Mouse (Mus musculus) embryonic fibroblast, embryonic 13.5 days (primary cell): Measurements from ENCODE around the gene Npat. TPM values are rescaled to one million over a fixed set of nuclear protein-coding genes. Genes with fewer than 3 reads are reported as not detected.
A peak's percentile ranks its signal among the peaks of the same experiment; 100 is the strongest.

Experiments used
- H3K27ac ChIP-seq: 2 replicates; pipeline ENCODE4 v1.5.1; 2012; ENCODE audit warnings: low read length, control low read depth, inconsistent platforms; ENCODE audit not compliant: insufficient read depth
- H3K4me1 ChIP-seq: 2 replicates; pipeline ENCODE4 v1.6.1; 2011; ENCODE audit warnings: low read length; ENCODE audit not compliant: control insufficient read depth, insufficient read depth
- H3K4me3 ChIP-seq: 2 replicates; pipeline ENCODE4 v1.5.1; 2011; ENCODE audit warnings: mild to moderate bottlenecking, control low read depth, low read length; ENCODE audit not compliant: insufficient read depth
- CTCF ChIP-seq: IDR thresholded peaks from 2 replicates; pipeline ENCODE4 v1.5.1; 2011; ENCODE audit warnings: mild to moderate bottlenecking, control low read depth, low read length, moderate library complexity, borderline replicate concordance; ENCODE audit not compliant: insufficient read depth
- POLR2A ChIP-seq: IDR thresholded peaks from 2 replicates; pipeline ENCODE4 v1.6.1; 2011; ENCODE audit warnings: low read depth, mild to moderate bottlenecking, control low read depth, low read length, moderate library complexity
- polyA plus RNA-seq: library from polyadenylated mRNA; stranded (reverse); fragments of >200 nt; gene quantifications from 2 replicates; pipeline ENCODE4 v1.2.4, GENCODE M21; 2011; ENCODE audit warnings: low read depth; ENCODE audit not compliant: missing spikeins, insufficient read length

The Npat gene
- polyA plus RNA-seq, 1 experiment = 27.7 TPM

GRCm38 (mm10) chr9:53575721-53576120 lies 38.9 kb downstream of the Npat start:
- Histone ChIP-seq H3K27ac (no peak overlapping the region), H3K4me1 (no peaks in the 10 kb centered on the region), H3K4me3 (no peak overlapping the region)
- no peak for TF ChIP-seq CTCF
- TF ChIP-seq POLR2A = no peak

DNA sequence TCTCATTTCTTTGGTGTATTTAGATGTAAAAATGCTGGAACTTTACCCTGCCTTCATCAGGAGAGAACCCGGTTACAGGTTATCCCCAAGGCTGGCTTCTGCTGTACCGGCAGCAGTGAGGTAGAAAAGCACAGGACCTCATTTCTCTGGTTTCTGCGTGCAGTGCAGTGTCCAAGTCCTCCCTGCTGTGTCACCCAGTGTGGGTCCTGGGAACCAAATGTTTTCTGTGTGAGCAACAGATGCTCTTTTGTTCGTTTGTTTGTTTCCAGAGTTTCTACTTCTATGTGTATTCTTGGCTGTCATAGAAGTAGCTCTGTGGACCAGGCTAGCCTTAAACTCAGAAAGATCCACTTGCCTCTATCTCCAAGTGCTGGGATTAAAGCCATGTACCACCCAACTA lies 45.0 kb downstream of the Npat start:
- TF ChIP-seq POLR2A (no peak), CTCF (no peak)
- Histone ChIP-seq H3K27ac (no peak overlapping the region), H3K4me3 (no peak overlapping the region), H3K4me1 (no peaks in the 10 kb centered on the region)

DNA sequence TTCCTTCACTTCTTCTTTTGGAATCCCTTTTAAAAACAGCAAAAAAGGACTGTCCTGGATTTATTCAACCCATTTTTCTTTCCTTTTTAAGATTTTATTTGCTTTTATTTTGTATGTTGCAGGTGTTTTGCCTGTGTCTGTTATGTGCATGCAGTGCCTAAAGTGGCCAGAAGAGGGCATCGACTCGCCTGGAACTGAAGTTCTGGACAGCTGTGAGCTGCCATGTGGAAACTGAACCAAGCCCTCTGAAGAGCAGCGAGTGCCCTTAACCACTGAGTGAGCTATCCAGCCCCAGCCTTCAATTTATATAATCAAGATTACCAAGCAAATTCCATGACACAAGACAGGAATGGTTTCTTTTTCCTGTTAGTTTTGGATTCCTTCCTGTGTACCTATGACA lies 57.9 kb downstream of the Npat start:
- TF ChIP-seq CTCF (peak; percentile 74; the same call in 1 of the 2 replicates), POLR2A (no peak)
- no peak overlapping the region for H3K4me3 ChIP-seq
- no peaks in the 10 kb centered on the region for H3K4me1 ChIP-seq
- H3K27ac ChIP-seq = no peak overlapping the region

DNA sequence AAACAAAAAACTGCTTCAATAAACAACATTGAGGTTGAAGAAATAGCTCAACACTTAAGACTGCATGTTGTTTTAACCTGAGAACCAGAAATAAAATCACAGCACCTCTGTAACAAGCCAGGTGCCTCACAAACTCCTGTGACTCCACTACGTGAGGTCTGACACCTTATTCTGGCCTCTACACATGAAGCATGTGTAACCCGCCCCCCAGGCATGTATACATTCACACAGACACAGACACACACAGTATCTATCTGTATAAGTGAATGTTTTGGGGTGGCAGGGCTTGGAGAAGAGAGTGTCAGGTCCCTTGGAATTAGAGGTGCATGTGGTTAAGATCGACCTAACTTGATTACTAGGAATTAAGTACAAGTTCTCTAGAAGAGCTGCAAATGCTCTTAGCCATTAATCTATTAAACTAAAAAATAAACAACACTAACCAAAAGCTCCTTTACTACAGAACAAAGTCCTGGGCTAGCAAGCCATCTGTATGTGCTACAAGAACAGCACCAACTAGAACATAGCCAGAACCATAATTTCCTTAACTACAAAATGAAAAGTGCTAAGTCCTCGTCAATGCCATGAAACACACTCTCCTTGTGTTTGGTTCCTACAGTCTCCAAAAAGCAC lies 60.2 kb downstream of the Npat start:
- no peaks in the 10 kb centered on the region for H3K4me1 ChIP-seq
- no peak overlapping the region for H3K4me3 ChIP-seq
- no peak overlapping the region for H3K27ac ChIP-seq
- TF ChIP-seq POLR2A (no peak), CTCF (no peak)

- Histone ChIP-seq H3K27ac (no peak overlapping the region), H3K4me3 (no peak overlapping the region), H3K4me1 (peaks cover 2% of the 10 kb centered on the region)
- no peak for TF ChIP-seq CTCF
- no peak for TF ChIP-seq POLR2A
These were observed 61.8 kb downstream of the Npat start for GRCm38 (mm10) chr9:53598631-53599030.

DNA sequence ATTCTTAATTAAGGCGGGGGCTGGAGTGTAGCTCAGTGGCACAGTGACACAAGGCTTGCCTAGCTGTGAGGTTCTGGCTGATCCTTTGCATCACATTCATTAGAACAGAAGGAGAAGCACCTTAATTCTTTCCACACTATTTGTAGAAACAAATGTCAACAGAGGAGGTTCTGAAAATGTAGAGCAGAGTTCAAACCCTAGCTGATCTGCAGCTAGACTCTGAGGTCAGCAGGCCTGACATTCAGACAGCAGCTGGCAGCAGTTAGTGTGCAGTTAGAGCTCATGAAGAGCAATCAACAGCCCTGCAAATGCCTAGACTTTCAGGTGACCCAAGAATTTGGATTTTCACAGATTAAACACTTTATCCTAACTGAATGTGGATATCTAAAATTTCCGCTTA lies 64.7 kb downstream of the Npat start:
- peaks cover 8% of the 10 kb centered on the region for H3K4me1 ChIP-seq
- no peak overlapping the region for H3K4me3 ChIP-seq
- no peak for TF ChIP-seq CTCF
- no peak overlapping the region for H3K27ac ChIP-seq

DNA sequence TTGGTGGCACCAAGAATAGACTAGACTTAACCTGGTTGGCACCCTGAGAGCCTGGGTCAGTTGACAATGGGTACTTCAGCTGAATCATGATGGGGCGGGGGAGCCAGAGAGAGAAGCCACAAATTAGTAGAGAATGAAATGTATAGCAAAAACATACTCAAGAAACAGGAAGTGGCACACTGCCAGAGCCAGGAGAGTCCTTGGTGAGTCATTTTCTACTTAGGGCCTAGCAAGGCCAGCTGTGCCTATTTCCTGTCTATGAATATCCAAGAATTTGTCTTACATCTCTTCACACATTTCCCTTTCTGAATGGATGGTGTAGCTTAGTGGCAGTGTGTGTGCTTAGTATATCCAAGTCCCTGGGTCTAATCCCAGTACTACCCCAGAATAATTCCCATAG lies 66.5 kb downstream of the Npat start:
- TF ChIP-seq CTCF (no peak), POLR2A (no peak)
- Histone ChIP-seq H3K4me1 (peaks cover 8% of the 10 kb centered on the region), H3K27ac (peak overlapping the region; percentile 25; the same call in 1 of the 2 replicates), H3K4me3 (no peak overlapping the region)

DNA sequence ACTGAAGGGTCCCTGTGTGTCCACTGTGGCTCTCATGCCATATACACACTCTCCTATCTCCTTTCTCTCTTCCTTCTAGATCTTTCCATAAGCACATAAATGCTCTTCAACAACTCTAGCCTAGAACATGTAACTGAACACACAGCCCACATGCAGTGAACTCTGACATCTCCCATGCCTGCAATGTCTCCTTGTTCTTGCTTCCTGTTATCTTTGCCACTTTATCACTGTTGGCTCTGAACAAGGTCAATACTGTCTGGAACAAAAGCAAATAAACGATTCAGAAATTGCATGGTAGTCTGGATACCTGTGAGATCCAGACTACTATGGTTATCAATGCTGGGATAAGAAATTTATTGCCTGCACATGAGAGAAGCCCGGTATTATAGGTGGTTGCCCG lies 67.0 kb downstream of the Npat start:
- no peak overlapping the region for H3K4me3 ChIP-seq
- TF ChIP-seq CTCF = no peak
- no peak for TF ChIP-seq POLR2A
- H3K27ac ChIP-seq = no peak overlapping the region; the same call in 1 of the 2 replicates
- H3K4me1 ChIP-seq = peaks cover 8% of the 10 kb centered on the region

- H3K4me3 ChIP-seq = no peak overlapping the region
- H3K27ac ChIP-seq = no peak overlapping the region
- peaks cover 8% of the 10 kb centered on the region for H3K4me1 ChIP-seq
- no peak for TF ChIP-seq POLR2A
- TF ChIP-seq CTCF = no peak
These were observed 68.1 kb downstream of the Npat start for GRCm38 (mm10) chr9:53604954-53605353.

- TF ChIP-seq CTCF = no peak
- TF ChIP-seq POLR2A = no peak
- Histone ChIP-seq H3K27ac (no peak overlapping the region), H3K4me3 (no peak overlapping the region), H3K4me1 (peaks cover 8% of the 10 kb centered on the region)
These were observed 70.3 kb downstream of the Npat start for GRCm38 (mm10) chr9:53607192-53607591.

DNA sequence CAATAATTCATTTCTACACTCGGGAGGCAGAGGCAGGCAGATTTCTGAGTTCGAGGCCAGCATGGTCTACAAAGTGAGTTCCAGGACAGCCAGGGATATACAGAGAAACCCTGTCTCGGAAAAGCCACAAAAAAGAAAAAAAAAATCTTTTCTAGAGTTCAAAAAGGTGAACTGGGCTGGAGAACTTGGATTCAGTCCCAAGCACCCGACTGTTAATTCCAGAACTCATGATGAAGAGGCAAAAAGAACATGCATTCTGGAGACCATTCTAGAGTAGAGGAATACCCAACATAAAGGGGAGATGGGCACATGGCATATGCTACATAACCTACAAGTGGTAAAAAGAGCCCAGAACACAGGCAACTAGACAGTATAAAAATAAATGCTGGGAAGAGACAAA lies 71.0 kb downstream of the Npat start:
- H3K27ac ChIP-seq = no peak overlapping the region
- H3K4me3 ChIP-seq = no peak overlapping the region
- TF ChIP-seq CTCF (no peak), POLR2A (no peak)
- H3K4me1 ChIP-seq = peaks cover 8% of the 10 kb centered on the region

DNA sequence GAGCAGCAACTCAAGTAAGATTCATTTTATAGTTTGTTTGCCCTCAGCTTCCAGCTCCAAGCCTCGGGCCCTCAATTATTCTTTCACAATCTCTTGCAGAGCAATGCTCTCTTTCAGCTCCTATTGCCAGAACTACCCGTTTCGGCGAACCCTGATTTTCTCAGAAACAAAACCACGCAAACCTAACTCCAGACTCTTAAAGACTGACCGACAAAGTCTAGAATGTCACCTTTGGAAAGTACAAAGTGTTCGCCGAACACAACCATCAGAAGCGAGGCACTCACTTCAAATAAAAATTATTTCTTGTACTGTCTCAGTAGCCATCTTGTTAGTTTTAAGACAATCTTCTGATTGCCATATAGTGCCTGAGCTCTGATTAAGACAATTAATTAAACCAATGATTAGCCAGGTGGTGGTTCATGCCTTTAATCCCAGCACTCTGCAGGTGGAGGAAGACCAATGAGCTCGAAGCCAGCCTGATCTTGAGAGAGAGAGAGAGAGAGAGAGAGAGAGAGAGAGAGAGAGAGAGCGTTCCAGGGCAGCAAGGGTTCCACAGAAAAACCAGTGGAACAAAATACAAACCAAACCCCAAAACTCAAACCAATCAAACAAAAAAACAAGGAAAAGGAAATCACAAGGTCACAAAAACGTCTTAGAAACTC lies 72.6 kb downstream of the Npat start:
- peak overlapping the region; percentile 67 for H3K4me3 ChIP-seq
- H3K4me1 ChIP-seq = 0 out of 2 replicates have a peak, but pooled peaks cover 3% of the 10 kb centered on the region
- TF ChIP-seq POLR2A = no peak
- TF ChIP-seq CTCF = no peak
- H3K27ac ChIP-seq = no peak overlapping the region
